Mouse (Mus musculus) erythroblast, adult 5-6 weeks (primary cell): ENCODE measurements around the gene Mib2. TPM values are rescaled to one million over a fixed set of nuclear protein-coding genes. Genes with fewer than 3 reads are reported as not detected.

Experiments used
- ATAC-seq: replicated peaks from 2 replicates; pipeline ENCODE4 v1.8.0; 2016; ENCODE audit warnings: moderate number of reproducible peaks, mild to moderate bottlenecking, moderate TSS enrichment, inconsistent platforms; ENCODE audit not compliant: poor library complexity, low FRiP score, severe bottlenecking
- total RNA-seq, 2 experiments: library from RNA; stranded (forward) in 1 of 2; stranded (reverse) in 1 of 2; fragments of 150-400 nt in 1 of 2; fragments of 200-764, 138-1000 nt in 1 of 2; gene quantifications; 2 replicates each; pipeline versions ENCODE4 v1.2.3 to v1.2.4; 2015 to 2017; ENCODE audit warnings: low replicate concordance in 2 of 2

The Mib2 gene
- total RNA-seq, 2 experiments from 2014 or later = 0.77 to 3.2 TPM

- no peak for ATAC-seq
Measured at GRCm38 (mm10) chr4:155630267-155630666, 38.7 kb downstream of the Mib2 start.

- peak; percentile 98 for ATAC-seq
Measured at GRCm38 (mm10) chr4:155624338-155625291, 44.4 kb downstream of the Mib2 start, which contains the start of gene Cdk11b. Cdk11b (plus strand) TSS chr4:155624854.

- ATAC-seq = peak; percentile 44; the same call in 1 of the 2 replicates
Measured at GRCm38 (mm10) chr4:155618321-155618720, 50.7 kb downstream of the Mib2 start.

GRCm38 (mm10) chr4:155613264-155613663 lies 55.7 kb downstream of the Mib2 start:
- ATAC-seq = no peak

GRCm38 (mm10) chr4:155611860-155612259 lies 57.1 kb downstream of the Mib2 start:
- no peak for ATAC-seq

- ATAC-seq = no peak
Measured at GRCm38 (mm10) chr4:155606825-155607224, 62.2 kb downstream of the Mib2 start.

GRCm38 (mm10) chr4:155605132-155605531 lies 63.9 kb downstream of the Mib2 start:
- no peak for ATAC-seq

Other genes starting within 250 kb of the Mib2 start
- not detected in 2 replicates for gene Tmem52, start 200.1 kb downstream of the Mib2 start, total RNA-seq (2015; ENCODE audit: low replicate concordance)
- not detected in 2 replicates for gene Tmem52, start 200.1 kb downstream of the Mib2 start, total RNA-seq (2017; ENCODE audit: low replicate concordance)
- 42.4 and 62.8 TPM in 2 replicates for gene Gnb1, start 177.8 kb downstream of the Mib2 start, total RNA-seq (2015; ENCODE audit: low replicate concordance)
- 18.8 and 34.2 TPM in 2 replicates for gene Gnb1, start 177.8 kb downstream of the Mib2 start, total RNA-seq (2017; ENCODE audit: low replicate concordance)
- 42.3 and 46.2 TPM in 2 replicates for gene Nadk, start 106.8 kb downstream of the Mib2 start, total RNA-seq (2015; ENCODE audit: low replicate concordance)
- 27.5 and 27.6 TPM in 2 replicates for gene Nadk, start 106.8 kb downstream of the Mib2 start, total RNA-seq (2017; ENCODE audit: low replicate concordance)
- 10.4 and 13.8 TPM in 2 replicates for gene Slc35e2, start 67.8 kb downstream of the Mib2 start, total RNA-seq (2015; ENCODE audit: low replicate concordance)
- 7.6 and 13.2 TPM in 2 replicates for gene Slc35e2, start 67.8 kb downstream of the Mib2 start, total RNA-seq (2017; ENCODE audit: low replicate concordance)
- 23.0 and 24.8 TPM in 2 replicates for gene Cdk11b, start 44.3 kb downstream of the Mib2 start, total RNA-seq (2015; ENCODE audit: low replicate concordance)
- gene Cdk11b, start 44.3 kb downstream of the Mib2 start, total RNA-seq (2017; ENCODE audit: low replicate concordance) = 20.7 and 51.7 TPM in 2 replicates
- not detected in 2 replicates for gene Gm10563, start 23.8 kb downstream of the Mib2 start, total RNA-seq (2015; ENCODE audit: low replicate concordance)
- not detected in 2 replicates for gene Gm10563, start 23.8 kb downstream of the Mib2 start, total RNA-seq (2017; ENCODE audit: low replicate concordance)
- gene Mmp23, start 15.8 kb downstream of the Mib2 start, total RNA-seq (2015; ENCODE audit: low replicate concordance) = 1.9 TPM in 1 of 2 replicates, not detected in the other
- gene Mmp23, start 15.8 kb downstream of the Mib2 start, total RNA-seq (2017; ENCODE audit: low replicate concordance) = not detected in 2 replicates
- gene Fndc10, start 25.1 kb upstream of the Mib2 start, total RNA-seq (2015; ENCODE audit: low replicate concordance) = not detected in 2 replicates
- 0.09 TPM in 1 of 2 replicates, not detected in the other for gene Fndc10, start 25.1 kb upstream of the Mib2 start, total RNA-seq (2017; ENCODE audit: low replicate concordance)
- gene Ssu72, start 35.6 kb upstream of the Mib2 start, total RNA-seq (2015; ENCODE audit: low replicate concordance) = 35.9 and 37.1 TPM in 2 replicates
- 28.3 and 43.4 TPM in 2 replicates for gene Ssu72, start 35.6 kb upstream of the Mib2 start, total RNA-seq (2017; ENCODE audit: low replicate concordance)
- 0.19 TPM in 1 of 2 replicates, not detected in the other for gene Tmem240, start 65.6 kb upstream of the Mib2 start, total RNA-seq (2015; ENCODE audit: low replicate concordance)
- not detected in 2 replicates for gene Tmem240, start 65.6 kb upstream of the Mib2 start, total RNA-seq (2017; ENCODE audit: low replicate concordance)
- gene Atad3a, start 91.9 kb upstream of the Mib2 start, total RNA-seq (2015; ENCODE audit: low replicate concordance) = 4.6 and 14.0 TPM in 2 replicates
- 11.9 and 17.4 TPM in 2 replicates for gene Atad3a, start 91.9 kb upstream of the Mib2 start, total RNA-seq (2017; ENCODE audit: low replicate concordance)
- gene Vwa1, start 105.5 kb upstream of the Mib2 start, total RNA-seq (2015; ENCODE audit: low replicate concordance) = not detected in 2 replicates
- gene Vwa1, start 105.5 kb upstream of the Mib2 start, total RNA-seq (2017; ENCODE audit: low replicate concordance) = not detected in 2 replicates
- gene Tmem88b, start 116.7 kb upstream of the Mib2 start, total RNA-seq (2015; ENCODE audit: low replicate concordance) = 1.3 TPM in 1 of 2 replicates, not detected in the other
- 0.42 and 1.3 TPM in 2 replicates for gene Tmem88b, start 116.7 kb upstream of the Mib2 start, total RNA-seq (2017; ENCODE audit: low replicate concordance)
- 2.5 TPM in 1 of 2 replicates, not detected in the other for gene Ankrd65, start 121.2 kb upstream of the Mib2 start, total RNA-seq (2015; ENCODE audit: low replicate concordance)
- 1.7 and 4.3 TPM in 2 replicates for gene Ankrd65, start 121.2 kb upstream of the Mib2 start, total RNA-seq (2017; ENCODE audit: low replicate concordance)
- gene Mrpl20, start 133.7 kb upstream of the Mib2 start, total RNA-seq (2015; ENCODE audit: low replicate concordance) = 33.0 and 33.8 TPM in 2 replicates
- gene Mrpl20, start 133.7 kb upstream of the Mib2 start, total RNA-seq (2017; ENCODE audit: low replicate concordance) = 18.9 and 45.0 TPM in 2 replicates
- gene Ccnl2, start 143.3 kb upstream of the Mib2 start, total RNA-seq (2015; ENCODE audit: low replicate concordance) = 117 and 136 TPM in 2 replicates
- gene Ccnl2, start 143.3 kb upstream of the Mib2 start, total RNA-seq (2017; ENCODE audit: low replicate concordance) = 187 and 202 TPM in 2 replicates
- gene Aurkaip1, start 162.1 kb upstream of the Mib2 start, total RNA-seq (2015; ENCODE audit: low replicate concordance) = 25.0 and 35.9 TPM in 2 replicates
- 48.7 and 56.0 TPM in 2 replicates for gene Aurkaip1, start 162.1 kb upstream of the Mib2 start, total RNA-seq (2017; ENCODE audit: low replicate concordance)
- gene Mxra8, start 170.5 kb upstream of the Mib2 start, total RNA-seq (2015; ENCODE audit: low replicate concordance) = 2.1 TPM in 1 of 2 replicates, not detected in the other
- gene Mxra8, start 170.5 kb upstream of the Mib2 start, total RNA-seq (2017; ENCODE audit: low replicate concordance) = not detected in 2 replicates
- 3.7 and 6.7 TPM in 2 replicates for gene Dvl1, start 178.2 kb upstream of the Mib2 start, total RNA-seq (2015; ENCODE audit: low replicate concordance)
- gene Dvl1, start 178.2 kb upstream of the Mib2 start, total RNA-seq (2017; ENCODE audit: low replicate concordance) = 4.8 and 6.3 TPM in 2 replicates
- not detected in 2 replicates for gene Tas1r3, start 194.2 kb upstream of the Mib2 start, total RNA-seq (2015; ENCODE audit: low replicate concordance)
- 0.14 and 0.85 TPM in 2 replicates for gene Tas1r3, start 194.2 kb upstream of the Mib2 start, total RNA-seq (2017; ENCODE audit: low replicate concordance)
- 1.5 and 1.7 TPM in 2 replicates for gene Cptp, start 200.2 kb upstream of the Mib2 start, total RNA-seq (2015; ENCODE audit: low replicate concordance)
- gene Cptp, start 200.2 kb upstream of the Mib2 start, total RNA-seq (2017; ENCODE audit: low replicate concordance) = 2.5 and 6.4 TPM in 2 replicates
- 5.6 and 10.0 TPM in 2 replicates for gene Ints11, start 200.3 kb upstream of the Mib2 start, total RNA-seq (2015; ENCODE audit: low replicate concordance)
- 7.8 and 8.5 TPM in 2 replicates for gene Ints11, start 200.3 kb upstream of the Mib2 start, total RNA-seq (2017; ENCODE audit: low replicate concordance)
- 2.3 and 5.9 TPM in 2 replicates for gene Pusl1, start 222.6 kb upstream of the Mib2 start, total RNA-seq (2015; ENCODE audit: low replicate concordance)
- gene Pusl1, start 222.6 kb upstream of the Mib2 start, total RNA-seq (2017; ENCODE audit: low replicate concordance) = 2.2 and 5.3 TPM in 2 replicates
- 5.6 and 10.0 TPM in 2 replicates for gene Acap3, start 222.6 kb upstream of the Mib2 start, total RNA-seq (2015; ENCODE audit: low replicate concordance)
- gene Acap3, start 222.6 kb upstream of the Mib2 start, total RNA-seq (2017; ENCODE audit: low replicate concordance) = 4.3 and 23.7 TPM in 2 replicates